Mouse (Mus musculus) heart, postnatal 0 days (tissue): Measurements from ENCODE around the gene Araf.

Experiments used
- CTCF ChIP-seq: IDR thresholded peaks from 2 replicates; pipeline ENCODE4 v1.5.1; 2016; ENCODE audit warnings: antibody characterized with exemption, control low read depth, low read depth
- EP300 ChIP-seq: IDR thresholded peaks from 2 replicates; pipeline ENCODE4 v1.6.1; 2016; ENCODE audit warnings: antibody characterized with exemption, low read depth

- TF ChIP-seq EP300 (no peak), CTCF (peak; percentile 76)
Measured at GRCm38 (mm10) chrX:20770697-20771381, 26.8 kb upstream of the Araf start.
